Mouse (Mus musculus): ENCODE measurements around the gene St7.

DNA sequence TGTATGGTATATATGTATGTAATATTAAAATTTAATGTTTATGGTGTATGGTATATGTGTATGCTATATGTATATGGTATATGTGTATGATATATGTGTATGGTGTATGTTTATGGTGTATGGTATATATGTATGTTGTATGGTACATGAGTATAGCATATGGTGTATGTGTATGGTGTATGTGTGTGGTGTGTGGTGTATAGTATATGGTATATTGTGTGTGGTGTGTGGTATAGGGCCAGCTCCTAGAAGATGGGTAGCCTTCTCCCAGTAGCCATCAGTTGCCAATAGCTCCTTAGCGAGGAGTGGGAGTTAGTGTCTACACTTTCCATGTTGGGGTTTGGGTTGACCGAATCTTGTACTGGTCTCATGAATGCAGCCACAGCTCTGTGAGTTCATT, 162.9 kb downstream of the St7 start:
- TF ChIP-seq CTCF (IDR thresholded peaks at IDR 0.05; ENCODE audit: borderline replicate concordance, extremely low read depth, insufficient read depth, insufficient read length), result no peak
- TF ChIP-seq POLR2A (IDR thresholded peaks at IDR 0.05; ENCODE audit: borderline replicate concordance, extremely low read depth, insufficient read depth, insufficient read length, poor library complexity, severe bottlenecking), result no peak
